8 mouse cellular contexts compared by ENCODE assay signal in genomic region chr9:55543703-55544401, GRCm38 (mm10). TPM values are rescaled to one million over a fixed set of nuclear protein-coding genes. Genes with fewer than 3 reads are reported as not detected.
DNase-seq lines count a peak whose midpoint lies in the region; ATAC-seq and TF ChIP-seq lines count a peak whose summit lies in the region.

No protein-coding gene starts in this region.

- peaks cover 16% of the 10 kb centered on the region; the same call in 1 of the 2 replicates for H3K9me3 ChIP-seq in megakaryocyte, embryonic 14.5 days
- H3K9me3 ChIP-seq in forebrain, embryonic 14.5 days (replicated peaks; ENCODE audit: control insufficient read depth, low read length) = no peaks in the 10 kb centered on the region
- H3K9me3 ChIP-seq in hindbrain, embryonic 15.5 days = no peaks in the 10 kb centered on the region
- no peaks in the 10 kb centered on the region for H3K9me3 ChIP-seq in neural tube, embryonic 14.5 days (ENCODE audit: control insufficient read depth, low read length)

- peak overlapping the region; percentile 27; the same call in 1 of the 2 replicates for H3K4me2 ChIP-seq in forebrain, embryonic 14.5 days (ENCODE audit: low read length)
- H3K4me2 ChIP-seq in hindbrain, embryonic 15.5 days = peak overlapping the region; percentile 31
- H3K4me2 ChIP-seq in neural tube, embryonic 14.5 days (ENCODE audit: low read depth, low read length) = 0 out of 2 replicates have a peak overlapping the region, but pooled peaks have one; percentile 14

- peak; percentile 22 for DNase-seq in cerebellum, adult 11-12 months
- peak; percentile 37 for DNase-seq in forebrain, embryonic 14.5 days (ENCODE audit: low spot score)
- peak; percentile 34 for DNase-seq in liver, adult 2 months (ENCODE audit: extremely low read depth, low read depth, low spot score)

- H3K4me3 ChIP-seq in megakaryocyte, embryonic 14.5 days (replicated peaks) = peak overlapping the region; percentile 85
- H3K4me3 ChIP-seq in forebrain, embryonic 14.5 days (ENCODE audit: low read depth, low read length) = peak overlapping the region; percentile 14; the same call in 1 of the 2 replicates
- no peak overlapping the region; the same call in 1 of the 2 replicates for H3K4me3 ChIP-seq in hindbrain, embryonic 15.5 days
- H3K4me3 ChIP-seq in liver, adult 2 months (ENCODE audit: insufficient read depth, low read depth, low read length) = no peak overlapping the region
- H3K4me3 ChIP-seq in neural tube, embryonic 14.5 days (ENCODE audit: low read depth, low read length) = peak overlapping the region; percentile 31

- H3K9ac ChIP-seq in forebrain, embryonic 14.5 days (ENCODE audit: low read length) = no peak overlapping the region
- H3K9ac ChIP-seq in hindbrain, embryonic 15.5 days = no peak overlapping the region
- H3K9ac ChIP-seq in liver, adult 2 months (ENCODE audit: low read depth, low read length) = no peak overlapping the region
- H3K9ac ChIP-seq in neural tube, embryonic 14.5 days (replicated peaks; ENCODE audit: low read depth, low read length) = no peak overlapping the region

- no peak for TF ChIP-seq POLR2A in liver, adult 2 months (IDR thresholded peaks at IDR 0.05; ENCODE audit: extremely low read depth, insufficient read depth, low read length)

- no peaks in the 10 kb centered on the region for H3K36me3 ChIP-seq in megakaryocyte, embryonic 14.5 days (replicated peaks; ENCODE audit: low read length)
- H3K36me3 ChIP-seq in forebrain, embryonic 14.5 days (ENCODE audit: control insufficient read depth, insufficient read depth, low read length) = no peaks in the 10 kb centered on the region
- no peaks in the 10 kb centered on the region for H3K36me3 ChIP-seq in hindbrain, embryonic 15.5 days
- no peaks in the 10 kb centered on the region for H3K36me3 ChIP-seq in liver, adult 2 months (ENCODE audit: control insufficient read depth, insufficient read depth, low read length)
- H3K36me3 ChIP-seq in neural tube, embryonic 14.5 days (ENCODE audit: control insufficient read depth, insufficient read depth, low read length) = no peaks in the 10 kb centered on the region

- no peaks in the 10 kb centered on the region for H3K79me2 ChIP-seq in liver, adult 2 months (ENCODE audit: control insufficient read depth, insufficient read depth, low read length)

- peaks cover 100% of the 10 kb centered on the region for H3K27me3 ChIP-seq in megakaryocyte, embryonic 14.5 days (replicated peaks)
- H3K27me3 ChIP-seq in forebrain, embryonic 14.5 days (replicated peaks; ENCODE audit: control insufficient read depth, insufficient read depth, low read length) = peaks cover 86% of the 10 kb centered on the region
- H3K27me3 ChIP-seq in hindbrain, embryonic 15.5 days = peaks cover 73% of the 10 kb centered on the region
- H3K27me3 ChIP-seq in liver, adult 2 months (ENCODE audit: control insufficient read depth, insufficient read depth, low read length) = peaks cover 64% of the 10 kb centered on the region
- peaks cover 55% of the 10 kb centered on the region for H3K27me3 ChIP-seq in neural tube, embryonic 14.5 days (ENCODE audit: control insufficient read depth, insufficient read depth, low read length)

- peaks cover 74% of the 10 kb centered on the region for H3K4me1 ChIP-seq in megakaryocyte, embryonic 14.5 days
- H3K4me1 ChIP-seq in forebrain, embryonic 14.5 days (ENCODE audit: control insufficient read depth, insufficient read depth, low read length) = peaks cover 9% of the 10 kb centered on the region
- H3K4me1 ChIP-seq in hindbrain, embryonic 15.5 days (replicated peaks) = peaks cover 35% of the 10 kb centered on the region
- H3K4me1 ChIP-seq in liver, adult 2 months (ENCODE audit: control insufficient read depth, insufficient read depth, low read length) = peaks cover 4% of the 10 kb centered on the region
- peaks cover 10% of the 10 kb centered on the region for H3K4me1 ChIP-seq in neural tube, embryonic 14.5 days (ENCODE audit: control insufficient read depth, insufficient read depth, low read length)

- no peak for TF ChIP-seq CTCF in liver, adult 2 months (IDR thresholded peaks at IDR 0.05; ENCODE audit: low read depth, low read length)

- under 1% methylated on average over 46 of the region's 46 CpGs for WGBS in forebrain, embryonic 14.5 days
- under 1% methylated on average over 46 of the region's 46 CpGs for WGBS in hindbrain, embryonic 15.5 days
- 6% methylated on average over 46 of the region's 46 CpGs for WGBS in liver, adult 2 months
- WGBS in neural tube, embryonic 14.5 days = under 1% methylated on average over 46 of the region's 46 CpGs

- no peak; the same call in 1 of the 2 replicates for ATAC-seq in megakaryocyte, adult 5-6 weeks (ENCODE audit: poor library complexity, severe bottlenecking)
- ATAC-seq in forebrain, embryonic 14.5 days = no peak
- no peak for ATAC-seq in hindbrain, embryonic 15.5 days (ENCODE audit: low FRiP score, low read depth)
- ATAC-seq in neural tube, embryonic 14.5 days (ENCODE audit: low read depth) = no peak
- no peak for ATAC-seq in inflammation-experienced regulatory T-cells, adult 6 months

- no peak overlapping the region for H3K27ac ChIP-seq in forebrain, embryonic 14.5 days (ENCODE audit: low read depth, low read length)
- H3K27ac ChIP-seq in hindbrain, embryonic 15.5 days (replicated peaks) = no peak overlapping the region
- H3K27ac ChIP-seq in liver, adult 2 months (replicated peaks; ENCODE audit: insufficient read depth, low read depth, low read length) = no peak overlapping the region
- H3K27ac ChIP-seq in neural tube, embryonic 14.5 days (ENCODE audit: low read depth, low read length) = no peak overlapping the region

RNA-seq across cellular contexts. Expression of gene Isl2, which starts 5.4 kb away (rescaled TPM):
- 0.13 TPM in 1 of 2 replicates, not detected in the other for polyA plus RNA-seq in megakaryocyte, embryonic 14.5 days (2012; ENCODE audit: insufficient read depth, low replicate concordance)
- total RNA-seq in megakaryocyte, adult 5-6 weeks (2015) = not detected in 2 replicates
- not detected in 2 replicates for total RNA-seq in megakaryocyte, adult 5-6 weeks (2017)
- 0.11 TPM in 1 of 2 replicates, not detected in the other for polyA plus RNA-seq in forebrain, embryonic 14.5 days (2014; fragmentation: Nextera tagmentation; extraction: Ambion mirVana)
- 4.2 and 6.4 TPM in 2 replicates for polyA plus RNA-seq in hindbrain, embryonic 15.5 days (2015; fragmentation: Nextera tagmentation; extraction: Ambion mirVana)
- total RNA-seq in liver, adult 2 months (2014; rRNA removed) = not detected in 2 replicates
- polyA plus RNA-seq in liver, adult 2 months (2012; rRNA removed) = not detected in 2 replicates
- 4.2 and 31.9 TPM in 2 replicates for polyA plus RNA-seq in neural tube, embryonic 14.5 days (2014; fragmentation: Nextera tagmentation; extraction: Ambion mirVana)
- polyA plus RNA-seq in inflammation-experienced regulatory T-cells, adult 6 months (2017; shearing (Covaris generic)) = not detected

RNA-seq across cellular contexts. Expression of gene Etfa, which starts 31.8 kb away (rescaled TPM):
- 5.0 and 30.7 TPM in 2 replicates for polyA plus RNA-seq in megakaryocyte, embryonic 14.5 days (2012; ENCODE audit: insufficient read depth, low replicate concordance)
- total RNA-seq in megakaryocyte, adult 5-6 weeks (2015) = 101 and 115 TPM in 2 replicates
- total RNA-seq in megakaryocyte, adult 5-6 weeks (2017) = 31.5 and 37.8 TPM in 2 replicates
- 98.5 and 111 TPM in 2 replicates for polyA plus RNA-seq in forebrain, embryonic 14.5 days (2014; fragmentation: Nextera tagmentation; extraction: Ambion mirVana)
- 98.3 and 99.8 TPM in 2 replicates for polyA plus RNA-seq in hindbrain, embryonic 15.5 days (2015; fragmentation: Nextera tagmentation; extraction: Ambion mirVana)
- 256 and 268 TPM in 2 replicates for total RNA-seq in liver, adult 2 months (2014; rRNA removed)
- 187 and 220 TPM in 2 replicates for polyA plus RNA-seq in liver, adult 2 months (2012; rRNA removed)
- polyA plus RNA-seq in neural tube, embryonic 14.5 days (2014; fragmentation: Nextera tagmentation; extraction: Ambion mirVana) = 83.7 and 103 TPM in 2 replicates
- polyA plus RNA-seq in inflammation-experienced regulatory T-cells, adult 6 months (2017; shearing (Covaris generic)) = 100 to 1,000 TPM; 123 to 175 (median 136) TPM

Comparison
In these comparisons a context has a peak if more than half of its experiments do, and no peak if none do; other contexts are left out.
1. H3K4me3 ChIP-seq: peak in megakaryocyte, embryonic 14.5 days (single experiment), forebrain, embryonic 14.5 days (single experiment) and neural tube, embryonic 14.5 days (single experiment); none in hindbrain, embryonic 15.5 days (single experiment) and liver, adult 2 months (single experiment).
2. Peak in every context shown above with its lines, with median percentiles within 50 percentile points of each other: DNase-seq and H3K4me2 ChIP-seq.